Mouse (Mus musculus): Measurements from ENCODE around the gene Bsg. TPM values are rescaled to one million over a fixed set of nuclear protein-coding genes. Genes with fewer than 3 reads are reported as not detected.

Gene Bsg
- polyA plus RNA-seq, 1 experiment from 2014 or later: 1,233 TPM

DNA sequence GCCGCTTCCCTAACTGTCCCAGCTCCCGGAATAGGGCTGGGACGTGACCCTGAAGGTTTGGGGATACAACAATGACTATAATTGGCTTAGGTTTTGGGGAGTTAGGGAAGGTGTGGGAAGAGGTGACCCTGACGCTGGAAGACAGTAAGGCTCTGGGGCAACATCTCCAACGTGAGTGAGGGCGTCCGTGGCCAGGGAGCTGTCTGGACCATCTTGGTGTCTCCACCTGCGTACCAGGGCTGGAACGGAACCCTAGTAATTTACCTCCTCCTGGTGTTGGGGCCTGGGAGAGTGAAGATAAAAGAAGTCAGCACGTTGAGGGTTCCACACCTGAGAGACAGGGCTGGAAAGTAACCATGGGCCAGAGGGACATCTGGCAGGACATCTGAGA lies 674 bp downstream of the Bsg start:
- Histone ChIP-seq H3K4me2 (peak overlapping the region; percentile 79), H3K9me3 (replicated peaks; ENCODE audit: control insufficient read depth, low read length) (no peaks in the 10 kb centered on the region), H3K4me1 (ENCODE audit: control insufficient read depth, insufficient read depth, low read length) (peaks cover 62% of the 10 kb centered on the region), H3K27me3 (ENCODE audit: control insufficient read depth, insufficient read depth, low read length) (no peaks in the 10 kb centered on the region), H3K9ac (ENCODE audit: low read depth, low read length) (peak overlapping the region; percentile 99), H3K27ac (ENCODE audit: low read depth, low read length) (peak overlapping the region; percentile 93; the same call in 1 of the 2 replicates), H3K4me3 (ENCODE audit: low read depth, low read length) (peak overlapping the region; percentile 91), H3K36me3 (ENCODE audit: control insufficient read depth, insufficient read depth, low read length) (peaks cover 8% of the 10 kb centered on the region)
- ATAC-seq (replicated peaks; ENCODE audit: insufficient number of reproducible peaks, low FRiP score, low TSS enrichment): no peak
- 4% methylated on average over 10 of the region's 10 CpGs for WGBS (ENCODE audit: insufficient replicate concordance)

DNA sequence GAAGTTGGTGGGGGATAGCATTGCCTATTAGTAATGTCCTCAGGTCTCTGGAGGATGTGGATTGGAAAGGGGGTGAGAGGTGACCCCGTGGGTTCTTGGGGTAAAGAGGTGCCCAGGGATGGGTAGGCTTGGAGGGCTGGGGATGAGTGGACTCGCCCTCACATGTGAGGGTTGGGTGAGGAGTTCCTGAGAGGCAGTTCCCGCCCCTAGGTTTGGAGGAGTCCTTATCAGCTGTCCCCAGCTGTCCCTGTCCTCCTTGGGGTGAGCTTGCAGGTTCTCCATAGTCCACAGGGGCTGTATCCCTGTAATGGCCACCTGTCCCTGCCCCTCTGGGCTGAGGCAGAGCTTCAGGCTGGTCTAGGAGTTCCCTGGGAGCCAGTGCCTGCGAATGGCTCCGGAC lies 1.7 kb downstream of the Bsg start:
- Histone ChIP-seq H3K9me3 (replicated peaks; ENCODE audit: control insufficient read depth, low read length) (no peaks in the 10 kb centered on the region), H3K4me3 (ENCODE audit: low read depth, low read length) (peak overlapping the region; percentile 91), H3K27ac (ENCODE audit: low read depth, low read length) (peak overlapping the region; percentile 93), H3K4me1 (ENCODE audit: control insufficient read depth, insufficient read depth, low read length) (peaks cover 61% of the 10 kb centered on the region), H3K27me3 (ENCODE audit: control insufficient read depth, insufficient read depth, low read length) (no peaks in the 10 kb centered on the region), H3K36me3 (ENCODE audit: control insufficient read depth, insufficient read depth, low read length) (peaks cover 18% of the 10 kb centered on the region), H3K4me2 (peak overlapping the region; percentile 79), H3K9ac (ENCODE audit: low read depth, low read length) (peak overlapping the region; percentile 99)
- ATAC-seq (replicated peaks; ENCODE audit: insufficient number of reproducible peaks, low FRiP score, low TSS enrichment): peak; percentile 60; the same call in 1 of the 2 replicates
- 50% methylated on average over 5 of the region's 5 CpGs for WGBS (ENCODE audit: insufficient replicate concordance)

DNA sequence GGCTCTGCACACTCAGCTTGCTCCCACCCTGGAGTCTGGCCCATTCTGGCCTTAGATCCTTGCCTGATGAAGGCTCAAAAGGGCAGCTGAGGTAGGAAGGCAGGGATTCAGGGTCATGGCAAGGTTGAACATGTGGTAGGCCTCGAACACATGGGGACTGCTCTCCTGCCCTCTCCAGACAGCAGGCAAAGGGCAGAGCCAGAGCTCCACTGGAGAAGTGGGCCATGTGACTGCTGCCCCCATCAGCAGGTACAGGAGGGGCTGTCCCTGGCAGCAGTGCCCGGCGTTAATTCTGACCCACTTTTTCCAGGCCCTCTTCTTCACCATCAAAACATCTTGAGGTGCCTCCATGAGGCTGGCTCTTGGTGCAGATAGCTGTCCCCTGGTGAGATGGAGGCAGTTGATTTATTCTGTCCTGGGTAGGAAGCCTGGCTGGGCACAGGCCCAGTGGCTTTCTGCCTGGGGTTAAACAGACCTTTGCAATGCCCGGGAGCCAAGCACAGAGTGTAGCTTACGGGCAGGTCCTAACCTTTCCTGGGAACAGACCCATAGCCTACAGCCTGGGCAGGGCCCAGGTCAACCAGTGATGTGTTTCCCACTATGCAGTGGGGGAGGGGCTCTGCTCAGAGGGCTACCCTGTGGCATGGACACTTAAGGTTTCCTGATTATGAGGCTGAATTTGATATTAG lies 2.3 kb downstream of the Bsg start:
- Histone ChIP-seq H3K36me3 (ENCODE audit: control insufficient read depth, insufficient read depth, low read length) (peaks cover 24% of the 10 kb centered on the region), H3K27ac (ENCODE audit: low read depth, low read length) (peak overlapping the region; percentile 74), H3K4me2 (peak overlapping the region; percentile 79), H3K9ac (ENCODE audit: low read depth, low read length) (peak overlapping the region; percentile 99), H3K4me3 (ENCODE audit: low read depth, low read length) (peak overlapping the region; percentile 91), H3K4me1 (ENCODE audit: control insufficient read depth, insufficient read depth, low read length) (peaks cover 55% of the 10 kb centered on the region), H3K27me3 (ENCODE audit: control insufficient read depth, insufficient read depth, low read length) (no peaks in the 10 kb centered on the region), H3K9me3 (replicated peaks; ENCODE audit: control insufficient read depth, low read length) (no peaks in the 10 kb centered on the region)
- 65% methylated on average over 5 of the region's 5 CpGs for WGBS (ENCODE audit: insufficient replicate concordance)
- no peak for ATAC-seq (replicated peaks; ENCODE audit: insufficient number of reproducible peaks, low FRiP score, low TSS enrichment)

DNA sequence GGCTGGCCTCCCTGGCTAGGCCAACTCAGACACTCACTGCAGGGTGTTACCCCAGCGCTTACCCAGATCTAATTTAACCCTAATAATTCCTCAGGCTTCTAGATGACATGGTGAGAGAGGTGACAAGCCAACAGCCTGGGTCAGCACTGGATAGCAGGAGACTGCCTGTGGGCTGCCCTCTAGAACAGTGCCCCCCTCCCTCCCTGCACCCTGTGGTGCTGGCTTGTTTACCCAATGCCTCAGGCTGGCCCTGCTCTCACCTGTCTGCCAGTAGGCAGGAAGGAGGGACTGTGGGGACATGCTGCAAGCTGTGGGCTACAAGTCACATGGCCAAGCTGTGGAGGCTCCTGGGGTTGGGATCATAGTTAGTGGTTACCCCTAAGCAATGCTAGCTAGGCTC lies 2.9 kb downstream of the Bsg start:
- H3K27me3 ChIP-seq (ENCODE audit: control insufficient read depth, insufficient read depth, low read length): no peaks in the 10 kb centered on the region
- no peak for ATAC-seq (replicated peaks; ENCODE audit: insufficient number of reproducible peaks, low FRiP score, low TSS enrichment)
- no peak overlapping the region for H3K9ac ChIP-seq (ENCODE audit: low read depth, low read length)
- H3K4me3 ChIP-seq (ENCODE audit: low read depth, low read length): peak overlapping the region; percentile 91; the same call in 1 of the 2 replicates
- no peaks in the 10 kb centered on the region for H3K9me3 ChIP-seq (replicated peaks; ENCODE audit: control insufficient read depth, low read length)
- peak overlapping the region; percentile 7; the same call in 1 of the 2 replicates for H3K27ac ChIP-seq (ENCODE audit: low read depth, low read length)
- H3K36me3 ChIP-seq (ENCODE audit: control insufficient read depth, insufficient read depth, low read length): peaks cover 29% of the 10 kb centered on the region
- H3K4me2 ChIP-seq: peak overlapping the region; percentile 79
- 63% methylated on average over 1 of the region's 1 CpGs for WGBS (ENCODE audit: insufficient replicate concordance)
- H3K4me1 ChIP-seq (ENCODE audit: control insufficient read depth, insufficient read depth, low read length): peaks cover 54% of the 10 kb centered on the region

DNA sequence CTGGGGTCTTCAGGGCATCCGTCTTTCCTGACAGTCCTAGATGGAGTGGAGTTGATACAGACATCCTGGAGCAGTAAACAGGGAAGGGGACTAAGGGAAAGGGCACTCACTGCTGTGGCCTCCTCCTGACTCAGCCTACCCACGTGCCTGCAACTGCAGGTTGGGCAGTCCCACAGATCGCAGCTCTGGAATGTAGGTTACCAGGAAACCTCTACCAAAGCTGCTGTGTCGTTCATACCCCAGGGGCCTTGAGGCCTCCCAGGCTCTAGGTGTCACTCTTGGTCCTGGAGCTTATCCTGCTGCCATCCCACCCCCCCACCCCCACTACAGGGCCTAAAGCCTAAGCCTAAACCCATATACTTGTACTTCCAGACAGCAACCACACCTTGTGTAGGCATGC lies 3.5 kb downstream of the Bsg start:
- H3K36me3 ChIP-seq (ENCODE audit: control insufficient read depth, insufficient read depth, low read length): peaks cover 29% of the 10 kb centered on the region

DNA sequence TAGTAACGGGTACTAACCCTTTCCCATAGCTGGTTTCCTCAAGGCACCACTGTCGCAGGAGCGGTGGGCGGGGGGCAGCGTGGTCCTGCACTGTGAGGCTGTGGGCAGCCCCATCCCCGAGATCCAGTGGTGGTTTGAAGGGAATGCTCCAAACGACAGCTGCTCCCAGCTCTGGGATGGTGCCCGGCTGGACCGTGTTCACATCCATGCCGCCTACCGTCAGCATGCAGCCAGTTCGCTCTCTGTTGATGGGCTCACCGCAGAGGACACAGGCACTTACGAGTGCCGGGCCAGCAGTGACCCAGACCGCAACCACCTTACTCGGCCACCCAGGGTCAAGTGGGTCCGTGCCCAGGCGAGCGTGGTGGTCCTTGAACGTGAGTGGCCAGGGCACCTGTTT lies 4.4 kb downstream of the Bsg start:
- Histone ChIP-seq H3K4me1 (ENCODE audit: control insufficient read depth, insufficient read depth, low read length) (peaks cover 57% of the 10 kb centered on the region), H3K27me3 (ENCODE audit: control insufficient read depth, insufficient read depth, low read length) (no peaks in the 10 kb centered on the region), H3K9ac (ENCODE audit: low read depth, low read length) (0 out of 2 replicates have a peak overlapping the region, but pooled peaks have one; percentile 39), H3K4me3 (ENCODE audit: low read depth, low read length) (peak overlapping the region; percentile 14; the same call in 1 of the 2 replicates), H3K36me3 (ENCODE audit: control insufficient read depth, insufficient read depth, low read length) (peaks cover 29% of the 10 kb centered on the region), H3K9me3 (replicated peaks; ENCODE audit: control insufficient read depth, low read length) (no peaks in the 10 kb centered on the region), H3K27ac (ENCODE audit: low read depth, low read length) (peak overlapping the region; percentile 66), H3K4me2 (peak overlapping the region; percentile 50)
- WGBS (ENCODE audit: insufficient replicate concordance): 81% methylated on average over 21 of the region's 21 CpGs
- ATAC-seq (replicated peaks; ENCODE audit: insufficient number of reproducible peaks, low FRiP score, low TSS enrichment): no peak

More for the DNA sequence above, 3.5 kb downstream of the Bsg start:
- H3K27ac ChIP-seq (ENCODE audit: low read depth, low read length): no peak overlapping the region
- peak overlapping the region; percentile 79 for H3K4me2 ChIP-seq
- H3K4me1 ChIP-seq (ENCODE audit: control insufficient read depth, insufficient read depth, low read length): peaks cover 57% of the 10 kb centered on the region
- ATAC-seq (replicated peaks; ENCODE audit: insufficient number of reproducible peaks, low FRiP score, low TSS enrichment): no peak
- no peaks in the 10 kb centered on the region for H3K9me3 ChIP-seq (replicated peaks; ENCODE audit: control insufficient read depth, low read length)
- H3K9ac ChIP-seq (ENCODE audit: low read depth, low read length): 0 out of 2 replicates have a peak overlapping the region, but pooled peaks have one; percentile 3
- H3K27me3 ChIP-seq (ENCODE audit: control insufficient read depth, insufficient read depth, low read length): no peaks in the 10 kb centered on the region
- WGBS (ENCODE audit: insufficient replicate concordance): 50% methylated on average over 4 of the region's 4 CpGs
- H3K4me3 ChIP-seq (ENCODE audit: low read depth, low read length): no peak overlapping the region

DNA sequence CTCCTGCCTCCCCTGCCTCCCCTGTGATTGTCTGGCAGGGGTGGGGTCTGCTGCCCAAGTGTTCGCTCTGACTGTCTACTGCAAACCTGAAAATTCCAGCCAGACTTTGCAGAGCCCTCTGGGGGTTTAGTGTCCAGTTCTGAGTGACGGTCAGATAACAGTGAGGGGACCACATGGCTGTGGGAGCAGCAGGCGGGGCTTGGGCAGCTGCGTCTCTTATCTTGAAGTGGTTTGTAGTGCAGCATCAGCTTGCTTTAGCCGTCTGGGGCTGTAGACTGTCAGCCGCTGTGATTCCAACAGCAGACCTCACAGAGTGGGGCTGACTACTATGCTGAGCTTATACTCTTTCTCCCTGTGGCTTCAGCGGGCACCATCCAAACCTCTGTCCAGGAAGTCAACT lies 5.0 kb downstream of the Bsg start:
- H3K27ac ChIP-seq (ENCODE audit: low read depth, low read length): peak overlapping the region; percentile 66
- 0 out of 2 replicates have a peak, but pooled peaks cover 3% of the 10 kb centered on the region for H3K27me3 ChIP-seq (ENCODE audit: control insufficient read depth, insufficient read depth, low read length)
- no peaks in the 10 kb centered on the region for H3K9me3 ChIP-seq (replicated peaks; ENCODE audit: control insufficient read depth, low read length)
- peaks cover 57% of the 10 kb centered on the region for H3K4me1 ChIP-seq (ENCODE audit: control insufficient read depth, insufficient read depth, low read length)
- peak overlapping the region; percentile 14 for H3K4me3 ChIP-seq (ENCODE audit: low read depth, low read length)
- 0 out of 2 replicates have a peak overlapping the region, but pooled peaks have one; percentile 39 for H3K9ac ChIP-seq (ENCODE audit: low read depth, low read length)
- peak overlapping the region; percentile 50 for H3K4me2 ChIP-seq
- 14% methylated on average over 7 of the region's 7 CpGs for WGBS (ENCODE audit: insufficient replicate concordance)
- no peak for ATAC-seq (replicated peaks; ENCODE audit: insufficient number of reproducible peaks, low FRiP score, low TSS enrichment)
- peaks cover 29% of the 10 kb centered on the region for H3K36me3 ChIP-seq (ENCODE audit: control insufficient read depth, insufficient read depth, low read length)

DNA sequence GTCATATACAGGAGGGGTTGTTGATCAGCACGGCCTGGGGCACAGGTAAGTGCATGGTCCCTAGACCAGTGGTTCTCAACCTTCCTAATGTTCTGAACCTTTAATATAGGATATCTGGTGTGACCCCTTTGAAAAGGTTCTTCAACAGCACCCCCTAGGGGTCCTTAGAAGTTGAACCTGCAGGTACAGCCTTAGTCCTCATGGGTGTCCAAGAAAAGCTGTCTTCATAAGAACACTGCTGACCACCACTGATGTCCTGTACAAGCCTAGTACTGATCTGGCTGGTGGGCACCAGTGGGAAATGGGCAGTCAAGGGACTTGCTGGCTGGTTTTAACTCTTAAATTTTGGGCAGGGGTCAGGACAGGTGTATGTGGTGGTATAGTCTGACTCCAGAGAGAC lies 7.7 kb downstream of the Bsg start:
- H3K4me3 ChIP-seq (ENCODE audit: low read depth, low read length): no peak overlapping the region
- peaks cover 28% of the 10 kb centered on the region for H3K27me3 ChIP-seq (ENCODE audit: control insufficient read depth, insufficient read depth, low read length)
- peaks cover 26% of the 10 kb centered on the region for H3K36me3 ChIP-seq (ENCODE audit: control insufficient read depth, insufficient read depth, low read length)
- 83% methylated on average over 1 of the region's 1 CpGs for WGBS (ENCODE audit: insufficient replicate concordance)
- H3K27ac ChIP-seq (ENCODE audit: low read depth, low read length): no peak overlapping the region
- H3K9me3 ChIP-seq (replicated peaks; ENCODE audit: control insufficient read depth, low read length): no peaks in the 10 kb centered on the region
- H3K4me1 ChIP-seq (ENCODE audit: control insufficient read depth, insufficient read depth, low read length): peaks cover 43% of the 10 kb centered on the region
- no peak overlapping the region for H3K4me2 ChIP-seq
- ATAC-seq (replicated peaks; ENCODE audit: insufficient number of reproducible peaks, low FRiP score, low TSS enrichment): no peak; the same call in 1 of the 2 replicates
- no peak overlapping the region for H3K9ac ChIP-seq (ENCODE audit: low read depth, low read length)

All from heart, embryonic 11.5 days (tissue).